Mouse (Mus musculus) hindbrain, embryonic 13.5 days (tissue): ENCODE results near the gene Csnk1e. TPM values are rescaled to one million over a fixed set of nuclear protein-coding genes. Genes with fewer than 3 reads are reported as not detected.

Experiments used
- microRNA counts: library from miRNA; unstranded; fragments of <30 nt; microRNA quantifications from one replicate; lab custom pipeline; 2016
- microRNA-seq: library from miRNA; unstranded; fragments of <30 nt; microRNA quantifications from one replicate; pipeline ENCODE4, GENCODE M21; 2016
- polyA plus RNA-seq: library from polyadenylated mRNA; unstranded; fragments of >200 nt; fragmentation: Nextera tagmentation; extraction: Ambion mirVana; gene quantifications from 2 replicates; pipeline ENCODE4 v1.2.1, GENCODE M21; 2015

Gene Csnk1e
- polyA plus RNA-seq, 1 experiment from 2014 or later = 245 TPM

MicroRNAs within 50 kb of the gene (microRNA counts, 519-probe panel; counts per million panel counts)
- microRNA mmu-miR-1943 (lab: Ali Mortazavi, UCI) = 1,162 counts per million, percentile 4 among the panel's probes with 10 or more counts

Small RNA genes within 50 kb of the gene (microRNA-seq; reads per million reads assigned to microRNA genes)
- gene Gm44302 (not detected), gene Mir1943 (3.0 reads per million, percentile 7 among the genes with 10 or more reads in this experiment)

Other genes starting within 250 kb of the Csnk1e start
- 83.8 and 90.6 TPM in 2 replicates for gene Pick1, start 226.4 kb downstream of the Csnk1e start, polyA plus RNA-seq
- gene Gm49486, start 226.2 kb downstream of the Csnk1e start, polyA plus RNA-seq = 1.6 and 2.0 TPM in 2 replicates
- 0.54 and 0.86 TPM in 2 replicates for gene Slc16a8, start 200.8 kb downstream of the Csnk1e start, polyA plus RNA-seq
- 1.7 and 2.8 TPM in 2 replicates for gene Baiap2l2, start 170.0 kb downstream of the Csnk1e start, polyA plus RNA-seq
- gene Pla2g6, start 127.2 kb downstream of the Csnk1e start, polyA plus RNA-seq = 34.5 and 35.5 TPM in 2 replicates
- 0.83 and 0.84 TPM in 2 replicates for gene Maff, start 108.9 kb downstream of the Csnk1e start, polyA plus RNA-seq
- gene Tmem184b, start 52.0 kb downstream of the Csnk1e start, polyA plus RNA-seq = 37.7 and 39.2 TPM in 2 replicates
- not detected in 2 replicates for gene Kcnj4, start 49.7 kb upstream of the Csnk1e start, polyA plus RNA-seq
- 12.5 TPM in 2 replicates for gene Kdelr3, start 60.8 kb upstream of the Csnk1e start, polyA plus RNA-seq
- 59.2 and 61.0 TPM in 2 replicates for gene Ddx17, start 91.2 kb upstream of the Csnk1e start, polyA plus RNA-seq
- 0.82 and 1.00 TPM in 2 replicates for gene Dmc1, start 149.5 kb upstream of the Csnk1e start, polyA plus RNA-seq
- gene Fam227a, start 203.4 kb upstream of the Csnk1e start, polyA plus RNA-seq = 5.4 and 5.6 TPM in 2 replicates
- 84.2 and 85.8 TPM in 2 replicates for gene Cby1, start 203.6 kb upstream of the Csnk1e start, polyA plus RNA-seq
- 246 and 253 TPM in 2 replicates for gene Tomm22, start 215.3 kb upstream of the Csnk1e start, polyA plus RNA-seq
- 19.1 and 20.2 TPM in 2 replicates for gene Josd1, start 232.4 kb upstream of the Csnk1e start, polyA plus RNA-seq
- 44.8 and 45.2 TPM in 2 replicates for gene Gtpbp1, start 235.3 kb upstream of the Csnk1e start, polyA plus RNA-seq